Mouse (Mus musculus): ENCODE measurements around the gene Asb8. TPM values are rescaled to one million over a fixed set of nuclear protein-coding genes. Genes with fewer than 3 reads are reported as not detected.

The Asb8 gene
- polyA plus RNA-seq, 1 experiment = 50.3 TPM

GRCm38 (mm10) chr15:98102401-98102800 is 63.0 kb downstream of the Asb8 start:
- Histone ChIP-seq H3K79me2 (ENCODE audit: control insufficient read depth, insufficient read depth) (no peaks in the 10 kb centered on the region), H3K4me3 (no peak overlapping the region), H3K36me3 (ENCODE audit: control insufficient read depth, insufficient read depth) (no peaks in the 10 kb centered on the region), H3ac (ENCODE audit: control insufficient read depth, insufficient read length) (no peak overlapping the region), H3K27me3 (ENCODE audit: control insufficient read depth, insufficient read depth, insufficient read length) (peaks cover 38% of the 10 kb centered on the region), H3K4me2 (ENCODE audit: low read depth) (no peak overlapping the region)
- TF ChIP-seq USF1 (IDR thresholded peaks at IDR 0.05; ENCODE audit: low read depth) = no peak
- TF ChIP-seq TCF3 (IDR thresholded peaks at IDR 0.05; ENCODE audit: insufficient read length, low read depth) = no peak
- TF ChIP-seq MYOD1 (IDR thresholded peaks at IDR 0.05; ENCODE audit: control insufficient read depth in 1 of 3, insufficient read length in 2 of 3, low read depth in 2 of 3) = no peak
- TF ChIP-seq POLR2A (IDR thresholded peaks at IDR 0.05; ENCODE audit: insufficient read length, low read depth) = no peak
- TF ChIP-seq POLR2AphosphoS2 (IDR thresholded peaks at IDR 0.05; ENCODE audit: insufficient read length, low read depth) = no peak
- no peak for TF ChIP-seq E2F4 (IDR thresholded peaks at IDR 0.05; ENCODE audit: insufficient read depth)
- no peak for TF ChIP-seq SRF (IDR thresholded peaks at IDR 0.05; ENCODE audit: control insufficient read depth, insufficient read length, low read depth)
- no peak for TF ChIP-seq MAX (IDR thresholded peaks at IDR 0.05; ENCODE audit: low read depth)
- TF ChIP-seq TCF12 (IDR thresholded peaks at IDR 0.05; ENCODE audit: insufficient read depth, poor library complexity, severe bottlenecking) = no peak
- TF ChIP-seq MYOG (IDR thresholded peaks at IDR 0.05; ENCODE audit: control insufficient read depth in 1 of 3, insufficient read depth in 1 of 3, insufficient read length in 2 of 3, low read depth in 2 of 3) = no peak
- TF ChIP-seq REST (IDR thresholded peaks at IDR 0.05; ENCODE audit: insufficient read depth, insufficient read length) = no peak

GRCm38 (mm10) chr15:98098519-98098918 is 66.9 kb downstream of the Asb8 start:
- TF ChIP-seq E2F4 (IDR thresholded peaks at IDR 0.05; ENCODE audit: insufficient read depth) (no peak), TCF12 (IDR thresholded peaks at IDR 0.05; ENCODE audit: insufficient read depth, poor library complexity, severe bottlenecking) (no peak), REST (IDR thresholded peaks at IDR 0.05; ENCODE audit: insufficient read depth, insufficient read length) (no peak), MYOD1 (IDR thresholded peaks at IDR 0.05; ENCODE audit: control insufficient read depth in 1 of 3, insufficient read length in 2 of 3, low read depth in 2 of 3) (no peak), MYOG (IDR thresholded peaks at IDR 0.05; ENCODE audit: control insufficient read depth in 1 of 3, insufficient read depth in 1 of 3, insufficient read length in 2 of 3, low read depth in 2 of 3) (no peak), TCF3 (IDR thresholded peaks at IDR 0.05; ENCODE audit: insufficient read length, low read depth) (no peak), POLR2AphosphoS2 (IDR thresholded peaks at IDR 0.05; ENCODE audit: insufficient read length, low read depth) (no peak), POLR2A (IDR thresholded peaks at IDR 0.05; ENCODE audit: insufficient read length, low read depth) (peak; percentile 43)
- no peaks in the 10 kb centered on the region for H3K79me2 ChIP-seq (ENCODE audit: control insufficient read depth, insufficient read depth)
- H3K36me3 ChIP-seq (ENCODE audit: control insufficient read depth, insufficient read depth) = no peaks in the 10 kb centered on the region
- H3K4me3 ChIP-seq = peak overlapping the region; percentile 19
- H3K4me2 ChIP-seq (ENCODE audit: low read depth) = peak overlapping the region; percentile 55
- H3ac ChIP-seq (ENCODE audit: control insufficient read depth, insufficient read length) = no peak overlapping the region
- H3K27me3 ChIP-seq (ENCODE audit: control insufficient read depth, insufficient read depth, insufficient read length) = peaks cover 18% of the 10 kb centered on the region

GRCm38 (mm10) chr15:98096957-98097356 is 68.5 kb downstream of the Asb8 start:
- Histone ChIP-seq H3K79me2 (ENCODE audit: control insufficient read depth, insufficient read depth) (peaks cover 10% of the 10 kb centered on the region), H3K36me3 (ENCODE audit: control insufficient read depth, insufficient read depth) (no peaks in the 10 kb centered on the region), H3K27me3 (ENCODE audit: control insufficient read depth, insufficient read depth, insufficient read length) (peaks cover 5% of the 10 kb centered on the region), H3ac (ENCODE audit: control insufficient read depth, insufficient read length) (no peak overlapping the region), H3K4me2 (ENCODE audit: low read depth) (no peak overlapping the region), H3K4me3 (no peak overlapping the region)
- TF ChIP-seq MAX (IDR thresholded peaks at IDR 0.05; ENCODE audit: low read depth) (no peak), TCF12 (IDR thresholded peaks at IDR 0.05; ENCODE audit: insufficient read depth, poor library complexity, severe bottlenecking) (no peak), CEBPB (IDR thresholded peaks at IDR 0.05; ENCODE audit: insufficient read depth, poor library complexity, severe bottlenecking) (no peak), MYOG (IDR thresholded peaks at IDR 0.05; ENCODE audit: control insufficient read depth in 1 of 3, insufficient read depth in 1 of 3, insufficient read length in 2 of 3, low read depth in 2 of 3) (no peak), E2F4 (IDR thresholded peaks at IDR 0.05; ENCODE audit: insufficient read depth) (no peak), POLR2AphosphoS2 (IDR thresholded peaks at IDR 0.05; ENCODE audit: insufficient read length, low read depth) (no peak), MYOD1 (IDR thresholded peaks at IDR 0.05; ENCODE audit: control insufficient read depth in 1 of 3, insufficient read length in 2 of 3, low read depth in 2 of 3) (no peak), TCF3 (IDR thresholded peaks at IDR 0.05; ENCODE audit: insufficient read length, low read depth) (no peak), USF1 (IDR thresholded peaks at IDR 0.05; ENCODE audit: low read depth) (no peak), SRF (IDR thresholded peaks at IDR 0.05; ENCODE audit: control insufficient read depth, insufficient read length, low read depth) (no peak), POLR2A (IDR thresholded peaks at IDR 0.05; ENCODE audit: insufficient read length, low read depth) (no peak), REST (IDR thresholded peaks at IDR 0.05; ENCODE audit: insufficient read depth, insufficient read length) (no peak)

GRCm38 (mm10) chr15:98094905-98095304 is 70.5 kb downstream of the Asb8 start:
- H3K79me2 ChIP-seq (ENCODE audit: control insufficient read depth, insufficient read depth) = peaks cover 30% of the 10 kb centered on the region
- no peak overlapping the region for H3ac ChIP-seq (ENCODE audit: control insufficient read depth, insufficient read length)
- no peak overlapping the region for H3K4me2 ChIP-seq (ENCODE audit: low read depth)
- no peak for TF ChIP-seq MYOG (IDR thresholded peaks at IDR 0.05; ENCODE audit: control insufficient read depth in 1 of 3, insufficient read depth in 1 of 3, insufficient read length in 2 of 3, low read depth in 2 of 3)
- no peak for TF ChIP-seq MYOD1 (IDR thresholded peaks at IDR 0.05; ENCODE audit: control insufficient read depth in 1 of 3, insufficient read length in 2 of 3, low read depth in 2 of 3)
- TF ChIP-seq MAX (IDR thresholded peaks at IDR 0.05; ENCODE audit: low read depth) = no peak
- no peak for TF ChIP-seq POLR2AphosphoS2 (IDR thresholded peaks at IDR 0.05; ENCODE audit: insufficient read length, low read depth)
- no peak for TF ChIP-seq E2F4 (IDR thresholded peaks at IDR 0.05; ENCODE audit: insufficient read depth)
- no peak for TF ChIP-seq TCF3 (IDR thresholded peaks at IDR 0.05; ENCODE audit: insufficient read length, low read depth)
- TF ChIP-seq CEBPB (IDR thresholded peaks at IDR 0.05; ENCODE audit: insufficient read depth, poor library complexity, severe bottlenecking) = no peak
- TF ChIP-seq SRF (IDR thresholded peaks at IDR 0.05; ENCODE audit: control insufficient read depth, insufficient read length, low read depth) = no peak
- TF ChIP-seq REST (IDR thresholded peaks at IDR 0.05; ENCODE audit: insufficient read depth, insufficient read length) = no peak
- TF ChIP-seq TCF12 (IDR thresholded peaks at IDR 0.05; ENCODE audit: insufficient read depth, poor library complexity, severe bottlenecking) = no peak
- no peak for TF ChIP-seq POLR2A (IDR thresholded peaks at IDR 0.05; ENCODE audit: insufficient read length, low read depth)
- TF ChIP-seq USF1 (IDR thresholded peaks at IDR 0.05; ENCODE audit: low read depth) = no peak
- H3K4me3 ChIP-seq = no peak overlapping the region
- H3K36me3 ChIP-seq (ENCODE audit: control insufficient read depth, insufficient read depth) = no peaks in the 10 kb centered on the region
- no peaks in the 10 kb centered on the region for H3K27me3 ChIP-seq (ENCODE audit: control insufficient read depth, insufficient read depth, insufficient read length)
